Mouse (Mus musculus) heart, adult 9 months (tissue): ENCODE results near the gene Chrm3.

Source experiments
- DNase-seq, 2 experiments: peaks; one replicate each; pipeline ENCODE4 v3.0.0; 2022; ENCODE audit warnings: low spot score in 2 of 2

The Chrm3 gene

GRCm38 (mm10) chr13:9895045-9895625 is 465.5 kb downstream of the Chrm3 start:
- no peak for DNase-seq

- no peak for DNase-seq
Measured at GRCm38 (mm10) chr13:9891088-9891487, 469.6 kb downstream of the Chrm3 start.

- no peak for DNase-seq
Measured at GRCm38 (mm10) chr13:9890460-9890859, 470.2 kb downstream of the Chrm3 start.

GRCm38 (mm10) chr13:9889954-9890353 is 470.7 kb downstream of the Chrm3 start:
- no peak for DNase-seq

GRCm38 (mm10) chr13:9888284-9888683 is 472.4 kb downstream of the Chrm3 start:
- no peak for DNase-seq

GRCm38 (mm10) chr13:9887261-9887660 is 473.4 kb downstream of the Chrm3 start:
- peak in 1 of 2 experiments; percentile 12 for DNase-seq

GRCm38 (mm10) chr13:9886465-9887135 is 474.0 kb downstream of the Chrm3 start:
- DNase-seq = no peak

- peak; percentile 68 to 82 for DNase-seq
Measured at GRCm38 (mm10) chr13:9882362-9883282, 478.0 kb downstream of the Chrm3 start.

GRCm38 (mm10) chr13:9881930-9882329 is 478.7 kb downstream of the Chrm3 start:
- no peak for DNase-seq

GRCm38 (mm10) chr13:9880401-9880800 is 480.2 kb downstream of the Chrm3 start:
- no peak for DNase-seq

- no peak for DNase-seq
Measured at GRCm38 (mm10) chr13:9878596-9879010, 482.0 kb downstream of the Chrm3 start.

- peak; percentile 26 to 48 for DNase-seq
Measured at GRCm38 (mm10) chr13:9873377-9873776, 487.3 kb downstream of the Chrm3 start.

- DNase-seq = no peak
Measured at GRCm38 (mm10) chr13:9866161-9866560, 494.5 kb downstream of the Chrm3 start.

GRCm38 (mm10) chr13:9847515-9847914 is 513.1 kb downstream of the Chrm3 start:
- no peak for DNase-seq

GRCm38 (mm10) chr13:9846543-9847434 is 513.9 kb downstream of the Chrm3 start:
- DNase-seq = peak; percentile 18 to 38

GRCm38 (mm10) chr13:9834146-9834679 is 526.4 kb downstream of the Chrm3 start:
- peak; percentile 16 to 30 for DNase-seq

GRCm38 (mm10) chr13:9826227-9826626 is 534.4 kb downstream of the Chrm3 start:
- no peak for DNase-seq
